Mouse (Mus musculus) CD4-positive helper T cell, adult 2 months (primary cell): ENCODE data around the gene Trim11.

Experiments used
- DNase-seq: peaks from one replicate; pipeline ENCODE4 v3.0.0-alpha.2; 2012; ENCODE audit warnings: low read depth, missing footprints, low spot score

Gene Trim11

DNA sequence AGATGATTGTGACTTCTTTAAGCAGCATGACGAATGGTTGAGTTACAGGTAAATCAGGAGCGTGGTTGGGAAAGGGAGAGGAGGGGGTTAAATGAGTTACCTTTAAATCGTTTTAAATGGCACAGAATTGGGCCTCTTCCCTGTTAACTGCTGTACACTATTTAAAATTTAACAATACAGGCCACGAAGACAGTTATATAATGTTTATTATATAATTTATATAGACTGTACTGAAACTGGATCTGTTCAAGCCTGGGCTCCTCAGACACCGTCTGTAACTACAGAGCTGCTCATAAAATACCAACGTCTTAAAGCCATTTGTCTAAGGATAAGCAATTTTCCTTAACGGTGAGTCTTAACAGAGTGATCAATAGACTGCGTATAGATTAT, 22.0 kb upstream of the Trim11 start:
- DNase-seq = no peak

DNA sequence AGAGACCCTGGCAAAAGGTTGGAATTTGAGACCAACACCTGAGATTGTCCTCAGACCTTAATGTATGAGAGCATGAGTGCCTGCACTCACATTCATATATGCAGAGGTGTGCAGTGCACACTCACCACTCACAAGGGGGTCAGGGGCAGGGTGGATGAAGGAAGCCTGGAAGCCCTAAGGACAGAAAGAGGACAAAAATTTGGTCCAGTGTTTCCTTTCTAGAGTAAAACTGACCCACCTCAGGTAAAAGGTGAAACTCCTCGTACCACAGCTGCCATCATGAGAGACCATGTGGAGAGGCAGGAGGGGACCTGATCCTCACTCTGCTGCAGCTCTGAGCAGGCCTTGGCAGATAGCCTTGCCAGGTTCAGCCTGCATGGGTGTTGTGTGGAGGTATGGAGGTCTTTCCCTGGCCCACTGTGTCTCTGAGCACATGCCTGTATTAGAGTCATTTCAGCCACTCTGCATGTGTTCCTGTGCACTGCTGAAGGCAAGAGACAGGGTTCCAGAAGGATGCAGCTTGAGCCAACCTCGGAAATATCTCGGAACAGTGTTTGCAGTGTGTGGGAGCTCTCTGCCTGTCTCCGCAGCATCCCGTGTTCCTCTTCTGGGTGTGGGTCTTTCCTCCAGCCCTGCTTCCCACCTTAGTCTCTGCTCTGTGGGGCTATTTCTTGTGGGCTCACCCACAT, 20.5 kb upstream of the Trim11 start:
- DNase-seq = no peak

DNA sequence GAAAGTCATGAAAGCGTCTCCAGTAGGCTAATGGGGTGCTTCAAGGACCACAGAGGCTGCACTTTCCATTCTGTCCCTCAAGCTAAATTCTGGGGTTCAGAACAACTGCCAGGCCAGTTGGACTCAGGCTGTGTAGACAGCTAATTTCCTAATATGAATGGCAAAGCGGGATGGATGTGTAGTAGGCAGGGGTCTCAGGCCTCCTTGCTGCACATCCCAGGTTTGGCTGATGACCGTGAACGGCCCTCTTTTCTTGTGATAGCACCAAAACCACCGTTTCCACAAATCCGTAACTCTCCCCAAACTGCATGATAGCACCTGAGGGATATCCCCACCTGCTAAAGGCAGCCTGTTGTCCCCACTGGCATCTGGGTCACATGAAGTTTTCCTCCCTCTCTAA, 19.4 kb upstream of the Trim11 start:
- DNase-seq = no peak

- DNase-seq = no peak
Observed at GRCm38 (mm10) chr11:58959186-58959825, 18.6 kb upstream of the Trim11 start.

DNA sequence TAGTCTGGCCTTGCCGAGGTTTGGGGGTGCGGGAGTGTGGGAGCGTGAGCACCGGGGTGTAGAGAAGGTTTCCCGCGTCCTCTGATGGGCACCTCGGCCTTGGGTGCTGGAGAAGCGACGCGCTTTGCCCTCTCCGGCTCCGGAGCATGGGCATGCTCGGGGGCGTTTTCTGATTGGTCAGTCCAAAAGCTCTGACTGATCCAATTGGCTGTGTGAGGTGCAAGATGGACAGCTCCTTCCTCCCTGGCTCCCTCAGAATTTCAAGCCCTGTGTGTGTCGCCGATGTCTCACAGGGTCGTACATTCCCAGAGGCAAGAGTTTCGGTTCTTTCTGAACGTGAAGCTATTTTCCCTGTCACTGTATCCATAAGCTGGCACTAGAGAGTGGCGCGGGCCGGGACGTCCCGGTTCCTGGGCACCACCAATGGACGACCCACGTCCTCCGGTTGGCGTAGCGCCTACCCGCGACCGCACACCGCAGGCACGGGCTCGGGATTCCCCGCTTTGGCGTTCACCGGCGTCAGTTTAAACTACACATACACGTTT, 17.9 kb upstream of the Trim11 start:
- DNase-seq = peak; percentile 91

DNA sequence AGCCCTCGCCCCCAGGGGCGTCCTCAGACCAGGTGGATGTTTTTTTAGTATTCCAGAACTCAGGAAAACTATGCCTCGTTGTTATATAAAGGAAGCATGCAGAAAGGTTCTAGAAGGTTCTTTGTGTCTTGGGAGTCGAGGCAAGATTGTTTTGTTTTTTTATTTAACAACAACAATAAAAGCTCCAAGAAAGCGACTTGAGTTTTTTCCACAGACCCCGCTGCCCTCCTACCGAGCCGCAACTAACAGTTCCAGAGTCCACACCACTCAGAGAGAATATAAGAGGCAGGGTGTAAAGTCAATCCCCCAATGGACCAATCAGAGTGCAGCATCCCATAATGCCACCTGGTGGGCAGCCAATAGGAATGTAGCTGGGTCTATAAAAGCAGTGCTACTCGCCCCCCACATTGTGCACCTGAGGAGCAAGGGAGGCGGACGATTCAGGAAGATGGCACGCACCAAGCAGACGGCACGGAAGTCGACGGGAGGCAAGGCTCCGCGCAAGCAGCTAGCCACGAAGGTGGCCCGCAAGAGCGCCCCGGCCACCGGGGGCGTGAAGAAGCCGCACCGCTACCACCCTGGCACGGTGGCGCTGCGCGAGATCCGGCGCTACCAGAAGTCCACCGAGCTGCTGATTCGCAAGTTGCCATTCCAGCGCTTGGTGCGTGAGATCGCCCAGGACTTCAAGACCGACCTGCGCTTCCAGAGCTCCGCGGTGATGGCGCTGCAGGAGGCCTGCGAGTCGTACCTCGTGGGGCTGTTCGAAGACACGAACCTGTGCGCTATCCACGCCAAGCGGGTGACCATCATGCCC, 16.3 kb upstream of the Trim11 start:
- no peak for DNase-seq

DNA sequence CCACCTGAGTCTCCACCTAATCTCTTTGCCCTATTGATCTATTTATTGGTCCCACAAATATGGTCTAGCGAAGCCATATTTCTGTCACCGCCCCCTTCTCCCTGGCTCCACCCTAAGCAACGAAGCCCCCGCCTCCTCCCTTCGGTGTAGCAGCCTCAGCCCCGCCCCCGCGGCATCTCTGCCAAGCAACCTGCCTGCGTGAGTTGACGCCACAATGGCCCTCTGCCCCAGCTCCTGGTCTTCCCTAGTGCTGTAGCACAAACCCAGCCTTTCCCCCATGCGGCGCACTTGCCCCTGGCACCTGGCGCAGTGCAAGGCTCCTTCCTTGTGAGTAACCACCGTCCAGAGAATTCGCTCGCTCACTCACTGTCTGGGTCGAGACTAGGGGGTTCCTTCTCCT, 14.3 kb upstream of the Trim11 start:
- DNase-seq = peak; percentile 38

- no peak for DNase-seq
Observed at GRCm38 (mm10) chr11:58964216-58964615, 13.7 kb upstream of the Trim11 start.

GRCm38 (mm10) chr11:58965001-58965760, 12.7 kb upstream of the Trim11 start:
- DNase-seq = no peak

GRCm38 (mm10) chr11:58967346-58967745, 10.5 kb upstream of the Trim11 start:
- peak; percentile 53 for DNase-seq

- DNase-seq = no peak
Observed at GRCm38 (mm10) chr11:58968551-58968950, 9.3 kb upstream of the Trim11 start.

- DNase-seq = no peak
Observed at GRCm38 (mm10) chr11:58969027-58969426, 8.9 kb upstream of the Trim11 start.

GRCm38 (mm10) chr11:58969659-58970058, 8.2 kb upstream of the Trim11 start:
- DNase-seq = no peak

- DNase-seq = no peak
Observed at GRCm38 (mm10) chr11:58970831-58971530, 6.9 kb upstream of the Trim11 start.

GRCm38 (mm10) chr11:58971796-58972195, 6.1 kb upstream of the Trim11 start:
- no peak for DNase-seq

GRCm38 (mm10) chr11:58974414-58974813, 3.5 kb upstream of the Trim11 start:
- no peak for DNase-seq

DNA sequence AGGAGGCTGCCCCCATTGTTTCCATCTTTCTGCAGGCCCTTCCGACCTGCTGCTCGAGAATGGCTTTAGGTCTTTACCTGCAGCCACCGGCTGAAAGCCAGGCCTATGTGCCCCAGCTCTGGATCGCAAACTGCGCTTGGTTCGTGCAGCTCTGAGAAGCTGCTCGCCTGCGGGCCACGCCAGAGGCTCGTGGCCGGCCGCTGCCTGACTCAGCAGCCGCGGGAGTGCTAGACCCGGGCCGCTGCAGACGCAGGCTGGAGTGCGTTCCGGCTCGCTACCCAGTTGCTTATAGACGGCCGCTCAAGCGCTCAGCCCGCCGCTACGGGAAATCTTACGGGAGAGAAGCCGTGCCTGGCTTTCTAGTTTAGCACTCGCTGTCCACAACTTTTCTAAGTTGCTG, 743 bp upstream of the Trim11 start:
- no peak for DNase-seq

GRCm38 (mm10) chr11:58977607-58978026, 276 bp upstream of the Trim11 start:
- DNase-seq = no peak

GRCm38 (mm10) chr11:58978706-58979030, 775 bp downstream of the Trim11 start:
- DNase-seq = no peak

DNA sequence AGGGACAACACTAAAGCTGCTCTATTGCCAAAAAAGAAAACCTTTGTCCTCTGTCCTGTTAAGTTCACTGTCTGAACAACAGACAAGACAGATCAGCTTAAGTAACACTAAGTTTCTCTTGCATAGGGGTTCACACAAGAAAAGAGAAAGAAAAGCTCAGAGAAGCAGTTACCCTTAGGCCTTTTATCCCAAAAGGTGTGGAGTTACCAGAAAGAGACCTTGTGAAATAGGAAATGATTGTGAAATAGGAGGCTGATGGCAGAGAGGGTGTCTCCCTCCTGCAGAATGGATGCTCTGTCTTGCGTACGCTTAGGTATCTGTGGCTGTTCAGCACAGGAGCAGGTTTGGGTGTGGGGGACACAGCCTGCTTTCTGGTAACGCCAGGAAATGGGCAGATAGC, 1.3 kb downstream of the Trim11 start:
- no peak for DNase-seq

DNA sequence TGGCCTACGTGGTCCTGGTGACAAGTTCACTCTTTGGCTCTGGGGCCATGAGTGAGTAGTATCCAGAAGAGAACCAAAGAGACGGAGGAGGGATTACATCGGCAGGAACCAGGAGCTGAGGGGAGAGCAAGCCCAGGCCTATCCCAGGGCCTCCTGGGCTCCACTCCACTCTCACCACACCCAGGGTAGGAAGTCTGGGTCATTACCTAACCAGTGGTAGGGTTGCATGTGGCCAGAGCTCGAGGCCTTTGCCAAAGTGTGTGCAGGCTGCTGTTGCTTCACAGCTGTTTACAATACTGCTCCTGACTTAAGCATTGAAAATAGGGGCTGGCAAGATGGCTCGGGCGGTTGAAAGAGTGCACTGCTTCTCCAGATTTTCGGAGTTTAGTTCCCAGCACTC, 1.8 kb downstream of the Trim11 start:
- DNase-seq = no peak
